Mouse (Mus musculus): ENCODE measurements around the gene Pprc1.

The Pprc1 gene

GRCm38 (mm10) chr19:46044271-46044992, at the start of gene Pprc1:
Gene Pprc1, plus strand, starts transcription at chr19:46044886.
- DNase-seq, result no peak

GRCm38 (mm10) chr19:45997365-45997764, 47.3 kb upstream of the Pprc1 start:
- no peak for DNase-seq

- DNase-seq, result peak; percentile 93 to 95
Observed at GRCm38 (mm10) chr19:45997785-45998693, 46.6 kb upstream of the Pprc1 start, which contains the start of gene Armh3. Gene Armh3, minus strand, starts transcription at chr19:45998488.

GRCm38 (mm10) chr19:45998694-45999217, 45.9 kb upstream of the Pprc1 start:
- DNase-seq, result no peak

GRCm38 (mm10) chr19:45999378-45999777, 45.3 kb upstream of the Pprc1 start:
- DNase-seq, result no peak

GRCm38 (mm10) chr19:46002279-46002678, 42.4 kb upstream of the Pprc1 start:
- DNase-seq, result no peak

GRCm38 (mm10) chr19:46003371-46004226, 41.1 kb upstream of the Pprc1 start, which contains the start of gene Hps6:
Gene Hps6, plus strand, starts transcription at chr19:46003508.
- DNase-seq, result peak; percentile 88 to 90

GRCm38 (mm10) chr19:46004814-46005466, 39.7 kb upstream of the Pprc1 start:
- DNase-seq, result no peak

GRCm38 (mm10) chr19:46005680-46006079, 39.0 kb upstream of the Pprc1 start:
- no peak for DNase-seq

- peak; percentile 68 to 88 for DNase-seq
Observed at GRCm38 (mm10) chr19:46014572-46015178, 30.0 kb upstream of the Pprc1 start.

GRCm38 (mm10) chr19:46016023-46016422, 28.7 kb upstream of the Pprc1 start:
- no peak for DNase-seq

GRCm38 (mm10) chr19:46024959-46025358, 19.7 kb upstream of the Pprc1 start:
- no peak for DNase-seq

- no peak for DNase-seq
Observed at GRCm38 (mm10) chr19:46026567-46026966, 18.1 kb upstream of the Pprc1 start.

GRCm38 (mm10) chr19:46028747-46029320, 15.9 kb upstream of the Pprc1 start:
- DNase-seq, result no peak

GRCm38 (mm10) chr19:46029652-46030051, 15.0 kb upstream of the Pprc1 start:
- DNase-seq, result no peak

GRCm38 (mm10) chr19:46030196-46030983, 14.3 kb upstream of the Pprc1 start:
- DNase-seq, result no peak

GRCm38 (mm10) chr19:46031689-46032432, 12.8 kb upstream of the Pprc1 start:
- DNase-seq, result no peak

- DNase-seq, result no peak
Observed at GRCm38 (mm10) chr19:46032731-46033510, 11.8 kb upstream of the Pprc1 start.

GRCm38 (mm10) chr19:46033911-46034310, 10.8 kb upstream of the Pprc1 start:
- DNase-seq, result no peak

All from spleen, adult 18-20 months (tissue).